Mouse (Mus musculus) MEL (cell line): ENCODE results near the gene Thap8.

ENCODE experiments used
- CHD2 ChIP-seq: IDR thresholded peaks from 2 replicates; pipeline ENCODE4 v1.6.1; 2011; ENCODE audit warnings: low read length, improper control_type of control experiment
- MAX ChIP-seq: IDR thresholded peaks from 2 replicates; pipeline ENCODE4 v1.6.1; 2011; ENCODE audit warnings: low read length, improper control_type of control experiment
- POLR2A ChIP-seq, 2 experiments: IDR thresholded peaks; 2 replicates each; pipeline ENCODE4 v1.6.1; 2011 to 2012; ENCODE audit warnings: low read length in 2 of 2, mild to moderate bottlenecking in 2 of 2, control low read depth in 1 of 2, improper control_type of control experiment in 1 of 2, low read depth in 1 of 2, moderate library complexity in 1 of 2; ENCODE audit not compliant: control insufficient read depth in 1 of 2, insufficient read depth in 1 of 2, poor library complexity in 1 of 2

DNA sequence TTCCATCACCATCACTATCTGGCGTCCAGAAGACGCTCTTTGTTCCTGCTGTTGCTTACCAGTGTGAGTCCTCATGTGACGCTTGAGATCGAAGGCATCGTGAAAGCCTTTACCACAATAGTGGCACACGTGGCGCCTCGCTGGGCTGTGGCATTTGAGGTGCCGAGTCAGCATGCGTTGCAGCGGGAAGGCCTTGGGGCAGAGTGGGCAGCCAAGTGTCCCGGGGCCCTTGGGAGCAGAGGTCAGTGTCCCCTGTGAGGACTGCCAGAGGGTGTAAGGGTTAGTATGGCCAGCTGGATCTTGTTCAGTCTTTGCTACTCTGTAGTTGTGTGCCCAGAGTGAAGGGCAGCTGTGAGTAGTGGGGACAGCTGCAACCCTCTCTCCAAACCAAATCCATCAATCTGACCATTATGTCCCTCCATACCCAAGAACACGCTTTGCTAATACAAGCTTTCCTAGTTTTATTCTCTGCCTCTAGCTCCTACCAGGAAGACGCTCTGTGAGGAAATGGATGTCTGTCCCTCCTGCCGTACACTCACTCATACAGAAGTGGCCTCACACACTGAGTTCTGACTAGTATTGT lies 45.5 kb upstream of the Thap8 start:
- no peak for TF ChIP-seq MAX
- no peak for TF ChIP-seq CHD2
- TF ChIP-seq POLR2A (IDR thresholded peaks at IDR 0.05; ENCODE audit: control insufficient read depth in 1 of 2, insufficient read depth in 1 of 2, low read depth in 1 of 2, low read length in 2 of 2, poor library complexity in 1 of 2), result no peak
